Mouse (Mus musculus) stomach, embryonic 14.5 days (tissue): Measurements from ENCODE around the gene E330017A01Rik. TPM values are rescaled to one million over a fixed set of nuclear protein-coding genes. Genes with fewer than 3 reads are reported as not detected.

Experiments
- ATAC-seq: fragments of 200-750 bp; cut with Nextera tagmentation; 2 replicates; pipeline ENCODE4 v1.8.0; 2017; ENCODE audit warnings: low read depth, moderate TSS enrichment; ENCODE audit not compliant: insufficient number of reproducible peaks, insufficient read depth, low FRiP score
- H3K27ac ChIP-seq: fragments of 300-500 bp; sonication (generic); 2 replicates; pipeline ENCODE4 v1.5.1; 2014; ENCODE audit warnings: mild to moderate bottlenecking, low read length, moderate library complexity, mixed read lengths
- H3K27me3 ChIP-seq: fragments of 300-500 bp; sonication (generic); 2 replicates; pipeline ENCODE4 v1.6.1; 2014; ENCODE audit warnings: low read length, control low read depth, mixed read lengths; ENCODE audit not compliant: control insufficient read depth, insufficient read depth
- H3K36me3 ChIP-seq: fragments of 300-500 bp; sonication (generic); 2 replicates; pipeline ENCODE4 v1.6.1; 2014; ENCODE audit warnings: mild to moderate bottlenecking, control low read depth, low read length, moderate library complexity, mixed read lengths; ENCODE audit not compliant: control insufficient read depth, insufficient read depth
- H3K4me1 ChIP-seq: fragments of 300-500 bp; sonication (generic); 2 replicates; pipeline ENCODE4 v1.6.1; 2014; ENCODE audit warnings: low read length, control low read depth, mixed read lengths; ENCODE audit not compliant: control insufficient read depth, insufficient read depth
- H3K4me2 ChIP-seq: fragments of 300-500 bp; sonication (generic); replicated peaks from 2 replicates; pipeline ENCODE4 v1.6.1; 2014; ENCODE audit warnings: low read depth, low read length, control low read depth
- H3K4me3 ChIP-seq: fragments of 300-500 bp; sonication (generic); 2 replicates; pipeline ENCODE4 v1.5.1; 2014; ENCODE audit warnings: low read depth, low read length, control low read depth
- H3K9ac ChIP-seq: fragments of 300-500 bp; sonication (generic); replicated peaks from 2 replicates; pipeline ENCODE4 v1.6.1; 2014; ENCODE audit warnings: low read depth, mild to moderate bottlenecking, control low read depth, low read length, moderate library complexity, mixed read lengths
- H3K9me3 ChIP-seq: fragments of 300-500 bp; sonication (generic); 2 replicates; pipeline ENCODE4 v1.6.1; 2016; ENCODE audit warnings: low read depth, low read length, control low read depth; ENCODE audit not compliant: control insufficient read depth
- WGBS: fragments of 180-500 bp; shearing (Covaris S2); extraction: QIAGEN DNeasy Blood & Tissue Kit; methylation state at CpG from one replicate; pipeline ENCODE4 v1.1.7; 2014; 5-methylcytosine and 5-hydroxymethylcytosine counted together
- polyA plus RNA-seq: library from polyadenylated mRNA; unstranded; fragments of >200 nt; fragmentation: Nextera tagmentation; extraction: Ambion mirVana; gene quantifications from 2 replicates; pipeline ENCODE4 v1.2.1, GENCODE M21; 2014

E330017A01Rik gene
- polyA plus RNA-seq, 1 experiment from 2014 or later = not detected

- H3K9me3 ChIP-seq = no peaks in the 10 kb centered on the region
- no peaks in the 10 kb centered on the region for H3K36me3 ChIP-seq
- ATAC-seq = no peak
- no peak overlapping the region for H3K9ac ChIP-seq
- WGBS = 84% methylated on average over 4 of the region's 4 CpGs
- H3K27ac ChIP-seq = no peak overlapping the region
- H3K4me2 ChIP-seq = no peak overlapping the region
- no peaks in the 10 kb centered on the region for H3K4me1 ChIP-seq
- H3K4me3 ChIP-seq = no peak overlapping the region
- no peaks in the 10 kb centered on the region for H3K27me3 ChIP-seq
Measured at GRCm38 (mm10) chr16:58656526-58656925, 18.0 kb upstream of the E330017A01Rik start.

GRCm38 (mm10) chr16:58655751-58656150 is 17.2 kb upstream of the E330017A01Rik start:
- Histone ChIP-seq H3K27me3 (no peaks in the 10 kb centered on the region), H3K4me2 (no peak overlapping the region), H3K9me3 (no peaks in the 10 kb centered on the region), H3K4me1 (no peaks in the 10 kb centered on the region), H3K4me3 (no peak overlapping the region), H3K27ac (no peak overlapping the region), H3K9ac (no peak overlapping the region), H3K36me3 (no peaks in the 10 kb centered on the region)
- ATAC-seq = no peak

- H3K4me2 ChIP-seq = no peak overlapping the region
- H3K27ac ChIP-seq = no peak overlapping the region
- H3K4me3 ChIP-seq = no peak overlapping the region
- no peaks in the 10 kb centered on the region for H3K27me3 ChIP-seq
- H3K4me1 ChIP-seq = no peaks in the 10 kb centered on the region
- no peaks in the 10 kb centered on the region for H3K9me3 ChIP-seq
- WGBS = 95% methylated on average over 10 of the region's 10 CpGs
- no peak overlapping the region for H3K9ac ChIP-seq
- H3K36me3 ChIP-seq = no peaks in the 10 kb centered on the region
- no peak for ATAC-seq
Measured at GRCm38 (mm10) chr16:58649979-58650378, 11.4 kb upstream of the E330017A01Rik start.

GRCm38 (mm10) chr16:58638016-58638415 is 523 bp downstream of the E330017A01Rik start:
- Histone ChIP-seq H3K9ac (no peak overlapping the region), H3K4me1 (no peaks in the 10 kb centered on the region), H3K27me3 (no peaks in the 10 kb centered on the region), H3K4me2 (no peak overlapping the region), H3K4me3 (no peak overlapping the region), H3K36me3 (no peaks in the 10 kb centered on the region), H3K9me3 (no peaks in the 10 kb centered on the region), H3K27ac (no peak overlapping the region)
- WGBS = 78% methylated on average over 7 of the region's 7 CpGs
- no peak for ATAC-seq

GRCm38 (mm10) chr16:58637448-58637847 is 1.1 kb downstream of the E330017A01Rik start:
- H3K4me1 ChIP-seq = no peaks in the 10 kb centered on the region
- WGBS = 84% methylated on average over 4 of the region's 4 CpGs

GRCm38 (mm10) chr16:58635866-58636265 is 2.7 kb downstream of the E330017A01Rik start:
- ATAC-seq = no peak
- Histone ChIP-seq H3K9ac (no peak overlapping the region), H3K27ac (no peak overlapping the region), H3K9me3 (no peaks in the 10 kb centered on the region), H3K36me3 (no peaks in the 10 kb centered on the region), H3K4me3 (no peak overlapping the region), H3K27me3 (no peaks in the 10 kb centered on the region), H3K4me2 (no peak overlapping the region), H3K4me1 (no peaks in the 10 kb centered on the region)
- WGBS = 47% methylated on average over 2 of the region's 2 CpGs

More at GRCm38 (mm10) chr16:58637448-58637847, 1.1 kb downstream of the E330017A01Rik start:
- Histone ChIP-seq H3K27ac (no peak overlapping the region), H3K9me3 (no peaks in the 10 kb centered on the region), H3K4me2 (no peak overlapping the region), H3K36me3 (no peaks in the 10 kb centered on the region), H3K27me3 (no peaks in the 10 kb centered on the region), H3K4me3 (no peak overlapping the region), H3K9ac (no peak overlapping the region)
- no peak for ATAC-seq

- no peak for ATAC-seq
- WGBS = 70% methylated on average over 2 of the region's 2 CpGs
- no peaks in the 10 kb centered on the region for H3K27me3 ChIP-seq
Measured at GRCm38 (mm10) chr16:58629736-58630135, 8.8 kb downstream of the E330017A01Rik start.

GRCm38 (mm10) chr16:58628968-58629367 is 9.6 kb downstream of the E330017A01Rik start:
- Histone ChIP-seq H3K9ac (no peak overlapping the region), H3K4me2 (no peak overlapping the region), H3K9me3 (no peaks in the 10 kb centered on the region), H3K27me3 (no peaks in the 10 kb centered on the region), H3K36me3 (no peaks in the 10 kb centered on the region), H3K4me1 (no peaks in the 10 kb centered on the region), H3K27ac (no peak overlapping the region), H3K4me3 (no peak overlapping the region)
- no peak for ATAC-seq
- WGBS = 92% methylated on average over 5 of the region's 5 CpGs

More at GRCm38 (mm10) chr16:58629736-58630135, 8.8 kb downstream of the E330017A01Rik start:
- no peak overlapping the region for H3K27ac ChIP-seq
- no peaks in the 10 kb centered on the region for H3K9me3 ChIP-seq
- no peaks in the 10 kb centered on the region for H3K4me1 ChIP-seq
- no peaks in the 10 kb centered on the region for H3K36me3 ChIP-seq
- no peak overlapping the region for H3K9ac ChIP-seq
- H3K4me3 ChIP-seq = no peak overlapping the region
- H3K4me2 ChIP-seq = no peak overlapping the region

GRCm38 (mm10) chr16:58628336-58628680 is 10.2 kb downstream of the E330017A01Rik start:
- Histone ChIP-seq H3K4me1 (no peaks in the 10 kb centered on the region), H3K4me3 (no peak overlapping the region), H3K36me3 (no peaks in the 10 kb centered on the region), H3K27me3 (no peaks in the 10 kb centered on the region), H3K9ac (no peak overlapping the region), H3K4me2 (no peak overlapping the region), H3K27ac (no peak overlapping the region), H3K9me3 (no peaks in the 10 kb centered on the region)
- ATAC-seq = no peak
- 100% methylated on average over 2 of the region's 2 CpGs for WGBS
